Mouse (Mus musculus): ENCODE results near the gene Selenoo.

The Selenoo gene

DNA sequence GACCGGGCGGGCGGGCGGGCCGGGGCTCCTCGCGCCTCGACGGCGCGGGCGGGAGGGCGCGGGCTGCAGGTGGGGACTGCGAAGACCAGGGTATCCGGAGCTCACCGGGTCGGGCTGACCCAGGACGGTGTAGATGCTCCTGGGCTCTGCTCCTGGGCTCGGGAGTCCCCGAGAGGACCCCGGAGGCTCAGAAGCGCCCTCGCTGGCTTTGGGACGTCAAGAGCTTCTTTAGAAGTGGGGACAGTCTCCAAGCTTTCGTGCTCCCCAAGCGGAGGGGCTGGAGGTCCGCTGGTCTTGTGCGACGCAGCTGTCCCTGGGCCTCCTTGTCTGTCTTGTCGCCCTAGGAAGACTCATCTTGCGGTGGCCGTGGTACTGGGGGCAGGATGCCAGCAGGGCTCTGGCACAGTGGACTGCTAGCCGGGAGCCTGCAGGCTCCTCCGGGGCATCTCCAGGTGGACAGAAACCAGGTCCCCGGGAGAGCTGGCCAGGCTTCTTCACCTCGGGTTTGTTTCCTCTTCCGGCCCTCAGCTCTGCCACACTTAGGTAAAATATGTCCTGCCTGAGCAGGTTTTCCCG, 12.6 kb upstream of the Selenoo start:
- DNase-seq = peak; percentile 42

DNA sequence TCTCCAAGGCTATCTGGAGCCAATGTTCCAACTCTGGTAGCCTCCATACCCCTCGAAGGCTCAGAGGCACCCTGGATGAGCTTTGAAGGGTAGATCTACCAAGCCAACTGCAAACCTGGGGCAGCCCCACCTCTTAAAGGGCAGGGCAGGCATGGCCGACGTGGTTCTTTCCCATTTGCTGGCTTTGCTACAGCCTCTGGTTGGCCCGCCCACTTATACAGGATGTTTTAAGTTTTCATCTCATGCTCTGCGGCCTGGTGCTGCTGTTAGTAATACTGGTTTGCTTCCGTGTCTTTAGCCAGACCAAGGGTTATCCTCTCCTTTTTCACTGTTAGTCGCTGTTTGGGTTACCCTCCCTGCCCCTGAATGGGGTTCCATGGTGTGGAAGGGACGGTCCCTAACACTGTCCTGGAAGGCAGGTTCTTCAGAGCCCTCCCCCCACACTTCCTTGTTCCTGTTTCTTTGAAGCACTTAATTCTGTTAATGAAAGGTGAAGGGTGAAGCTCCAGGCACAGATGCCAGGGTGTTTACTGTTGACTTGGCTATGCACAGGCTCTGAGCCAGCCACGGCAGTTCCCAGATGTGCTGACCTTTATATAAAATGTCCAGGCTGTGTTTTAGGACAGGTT, 10.6 kb upstream of the Selenoo start:
- no peak for DNase-seq

GRCm38 (mm10) chr15:89083906-89084305, 5.0 kb upstream of the Selenoo start:
- no peak for DNase-seq

DNA sequence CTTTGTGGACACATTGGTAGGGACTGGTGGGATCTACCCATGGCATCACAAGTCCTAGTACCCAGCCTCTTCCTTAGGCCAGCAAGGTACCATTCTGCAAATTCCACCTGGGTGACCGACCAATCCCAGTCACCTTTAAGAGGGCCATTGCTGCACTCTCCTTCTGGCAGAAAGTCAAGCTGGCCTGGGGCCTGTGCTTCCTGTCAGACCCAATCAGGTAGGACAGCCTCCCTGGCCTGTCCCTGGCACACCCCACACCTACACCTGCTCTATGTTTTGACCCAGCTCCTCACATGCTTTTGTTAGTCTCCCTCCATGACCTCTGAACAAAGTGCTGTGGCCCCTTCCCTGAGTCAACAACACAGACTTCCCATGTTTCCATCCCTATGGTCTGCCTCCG, 4.1 kb upstream of the Selenoo start:
- no peak for DNase-seq

DNA sequence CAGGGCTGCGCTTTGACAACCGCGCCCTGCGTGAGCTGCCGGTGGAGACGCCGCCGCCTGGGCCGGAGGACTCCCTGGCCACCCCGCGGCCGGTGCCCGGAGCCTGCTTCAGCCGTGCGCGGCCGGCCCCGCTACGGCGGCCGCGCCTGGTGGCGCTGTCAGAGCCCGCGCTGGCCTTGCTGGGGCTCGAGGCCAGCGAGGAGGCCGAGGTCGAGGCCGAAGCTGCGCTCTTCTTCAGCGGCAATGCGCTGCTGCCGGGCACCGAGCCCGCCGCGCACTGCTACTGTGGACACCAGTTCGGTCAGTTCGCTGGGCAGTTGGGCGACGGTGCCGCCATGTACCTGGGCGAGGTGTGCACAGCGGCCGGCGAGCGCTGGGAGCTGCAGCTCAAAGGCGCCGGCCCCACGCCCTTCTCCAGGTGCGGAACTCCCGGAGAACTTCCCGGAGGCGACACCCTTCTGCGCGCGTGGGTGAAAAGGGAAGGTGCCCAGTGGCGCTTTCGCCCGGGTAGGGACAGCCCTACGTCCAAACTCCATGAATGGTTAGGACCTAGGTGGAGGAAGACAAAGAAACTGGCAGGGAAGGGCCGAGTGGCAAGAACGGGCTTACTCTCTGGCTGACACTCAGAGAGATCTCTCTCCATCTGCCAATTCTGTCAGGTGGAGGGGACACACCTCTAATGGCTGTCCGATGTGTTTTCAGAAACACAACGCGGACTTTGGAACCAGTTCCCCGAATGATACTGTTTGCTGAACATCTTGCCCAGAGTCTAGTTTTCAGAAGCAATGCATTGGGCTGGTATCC, 566 bp downstream of the Selenoo start:
- no peak for DNase-seq

DNA sequence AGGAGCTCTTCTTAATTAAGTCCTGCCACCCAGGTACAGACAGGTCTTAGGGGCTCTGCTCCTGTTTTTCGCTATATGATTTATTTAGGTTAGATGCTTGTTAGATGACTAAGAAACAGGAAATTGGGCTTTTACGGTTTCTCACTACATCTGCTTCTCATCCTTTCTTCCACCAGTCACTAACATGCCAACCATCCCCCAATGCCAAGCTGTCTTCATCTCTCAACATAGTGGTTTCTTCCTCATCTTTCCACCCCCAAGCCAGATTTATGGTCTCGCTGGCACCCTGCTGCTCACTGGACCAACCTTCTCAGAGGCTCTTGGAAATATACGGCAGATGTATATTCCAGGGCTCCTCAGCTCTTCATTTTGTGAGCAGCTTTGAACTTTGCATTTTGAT, 1.8 kb downstream of the Selenoo start:
- DNase-seq = peak; percentile 47

DNA sequence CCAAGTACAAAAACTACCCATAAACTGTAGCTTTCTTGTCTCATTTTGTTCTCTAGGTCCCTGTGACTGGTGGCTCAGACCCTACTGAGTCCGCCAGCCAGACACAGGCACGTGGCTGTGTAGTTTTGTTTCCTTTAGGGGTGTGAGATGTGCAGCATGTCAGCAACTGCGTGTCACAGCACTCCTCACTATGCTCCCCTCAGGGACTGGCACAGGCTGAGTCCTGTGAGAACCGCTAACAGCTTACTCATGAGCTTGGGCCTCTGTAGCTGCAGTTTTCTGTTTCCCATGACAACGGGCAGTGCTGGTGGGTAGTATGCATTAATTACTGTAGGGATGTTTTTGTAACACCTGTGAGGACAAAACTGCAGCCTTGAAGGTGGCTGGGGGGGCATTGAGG, 3.3 kb downstream of the Selenoo start:
- no peak for DNase-seq

GRCm38 (mm10) chr15:89097450-89097849, 8.6 kb downstream of the Selenoo start:
- DNase-seq = no peak

DNA sequence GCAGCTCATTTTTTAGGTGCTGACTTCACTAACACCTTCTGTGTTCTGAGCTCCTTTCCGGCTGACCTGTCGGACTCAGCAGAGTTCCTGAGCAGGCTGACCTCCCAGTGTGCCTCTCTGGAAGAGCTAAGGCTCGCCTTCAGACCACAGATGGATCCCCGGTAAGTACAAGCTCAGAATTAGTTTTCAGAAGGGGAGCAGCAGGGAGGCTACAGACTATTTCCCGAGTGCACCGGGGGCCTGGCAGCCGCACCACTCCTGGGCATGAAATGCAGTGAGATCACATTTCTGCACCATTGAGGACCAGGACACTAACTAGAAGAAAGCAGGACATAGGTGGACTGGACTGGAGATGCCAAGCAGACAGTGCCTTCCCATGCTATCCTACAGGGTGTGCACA, 9.7 kb downstream of the Selenoo start:
- no peak for DNase-seq

GRCm38 (mm10) chr15:89100823-89101222, 11.9 kb downstream of the Selenoo start:
- DNase-seq = no peak

- no peak for DNase-seq
Measured at GRCm38 (mm10) chr15:89102646-89103045, 13.8 kb downstream of the Selenoo start.

DNA sequence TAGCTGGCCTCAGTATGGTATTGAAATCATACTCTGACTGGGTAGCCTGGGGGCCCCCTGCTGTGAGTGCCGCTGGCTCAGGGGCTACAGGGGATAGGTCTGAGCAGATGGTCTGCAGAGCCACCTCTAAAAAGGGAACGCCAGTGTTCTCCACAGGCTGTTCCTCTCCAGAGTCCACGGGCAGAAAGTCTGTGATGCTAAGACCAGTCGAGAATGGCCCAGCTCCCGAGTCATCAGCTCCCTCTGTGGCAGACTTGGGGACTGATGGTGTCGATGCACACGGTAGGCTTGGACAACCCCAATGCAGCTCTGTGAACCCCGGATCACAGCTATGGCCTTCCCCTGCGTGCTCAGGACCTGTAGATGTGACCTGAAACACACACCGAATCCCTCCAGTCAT, 15.0 kb downstream of the Selenoo start:
- no peak for DNase-seq

GRCm38 (mm10) chr15:89104425-89104824, 15.5 kb downstream of the Selenoo start:
- DNase-seq = peak; percentile 73

DNA sequence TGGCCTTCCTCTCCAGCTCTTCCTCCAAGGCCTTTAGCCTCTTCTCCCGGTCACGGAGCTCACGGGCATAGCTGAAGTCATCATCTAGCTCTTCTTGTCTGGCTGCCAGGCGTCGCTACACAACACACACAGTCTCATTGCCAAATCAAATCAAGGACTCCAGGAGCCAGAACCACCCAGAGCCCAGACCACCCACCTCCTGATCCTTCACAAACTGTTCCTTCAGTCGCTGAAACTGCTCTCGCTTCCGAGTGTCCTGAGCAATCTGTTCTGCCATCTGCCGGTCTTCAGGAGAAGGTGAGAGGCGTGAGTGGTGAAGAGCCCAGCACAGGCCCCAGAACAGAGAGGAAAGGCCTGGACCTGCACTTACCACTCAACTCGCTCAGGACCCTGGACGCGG, 17.2 kb downstream of the Selenoo start:
- DNase-seq = peak; percentile 77

DNA sequence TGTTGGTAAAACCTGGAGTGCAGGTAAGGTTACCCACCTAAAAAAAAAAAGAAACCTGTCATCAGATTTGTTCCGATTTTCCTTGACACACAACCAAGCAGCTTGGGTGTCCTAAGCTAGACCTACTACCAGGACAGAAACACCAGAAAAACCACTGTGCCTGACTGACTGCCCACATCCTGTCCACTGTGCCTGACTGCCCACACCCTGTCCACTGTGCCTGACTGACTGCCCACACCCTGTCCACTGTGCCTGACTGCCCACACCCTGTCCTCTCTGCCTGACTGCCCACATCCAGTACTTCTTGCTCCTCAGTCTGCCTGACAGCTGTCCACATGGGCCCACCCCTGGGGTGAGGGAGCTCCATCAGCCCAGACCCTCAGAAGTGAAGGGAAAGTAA, 18.1 kb downstream of the Selenoo start:
- DNase-seq = no peak

GRCm38 (mm10) chr15:89110147-89110546, 21.3 kb downstream of the Selenoo start:
- no peak for DNase-seq

DNA sequence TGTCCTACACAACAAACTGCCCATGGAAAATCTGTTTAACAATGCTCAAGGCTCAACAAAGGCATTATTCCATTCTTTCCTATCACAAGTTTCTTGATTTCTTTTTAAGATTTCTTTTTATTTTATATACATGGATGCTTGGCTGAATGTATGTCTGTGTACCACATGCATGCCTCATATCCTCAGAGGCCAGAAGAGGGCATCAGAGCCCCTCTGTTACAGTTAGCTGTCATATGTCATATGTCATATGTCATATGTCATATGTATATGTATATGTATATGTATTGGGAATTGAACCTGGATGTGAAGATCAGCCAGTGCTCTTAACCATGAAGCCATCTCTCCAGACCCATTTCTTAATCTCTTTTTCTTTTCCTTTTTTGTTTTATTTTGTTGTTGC, 29.1 kb downstream of the Selenoo start:
- DNase-seq = no peak

GRCm38 (mm10) chr15:89122649-89123366, 33.9 kb downstream of the Selenoo start, which contains the start of gene Tubgcp6:
TSS of gene Tubgcp6 (minus strand) at chr15:89123112.
- peak; percentile 96 for DNase-seq

- DNase-seq = peak; percentile 64
Measured at GRCm38 (mm10) chr15:89123595-89123994, 34.7 kb downstream of the Selenoo start.

DNA sequence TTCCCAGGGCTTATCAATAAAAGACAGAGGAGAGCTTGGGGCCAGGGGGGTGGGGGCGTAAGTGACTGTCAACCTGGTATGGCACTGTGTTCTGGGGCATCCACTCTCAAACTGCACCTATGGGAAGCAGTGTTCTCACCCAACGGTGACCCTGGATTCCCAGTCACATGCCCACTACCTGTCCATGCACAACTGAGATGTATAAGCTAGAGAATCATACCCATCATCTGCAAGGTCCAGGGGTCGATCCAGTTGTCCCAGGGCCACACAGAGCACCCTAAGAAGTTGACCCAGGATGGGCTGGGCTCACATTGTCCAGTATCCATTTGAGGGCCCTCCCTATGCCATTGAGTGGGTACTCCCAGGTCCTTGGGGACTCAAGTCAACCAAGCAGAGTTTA, 35.4 kb downstream of the Selenoo start:
- no peak for DNase-seq

GRCm38 (mm10) chr15:89125351-89125750, 36.5 kb downstream of the Selenoo start:
- no peak for DNase-seq

- no peak for DNase-seq
Measured at GRCm38 (mm10) chr15:89126622-89127021, 37.7 kb downstream of the Selenoo start.

DNA sequence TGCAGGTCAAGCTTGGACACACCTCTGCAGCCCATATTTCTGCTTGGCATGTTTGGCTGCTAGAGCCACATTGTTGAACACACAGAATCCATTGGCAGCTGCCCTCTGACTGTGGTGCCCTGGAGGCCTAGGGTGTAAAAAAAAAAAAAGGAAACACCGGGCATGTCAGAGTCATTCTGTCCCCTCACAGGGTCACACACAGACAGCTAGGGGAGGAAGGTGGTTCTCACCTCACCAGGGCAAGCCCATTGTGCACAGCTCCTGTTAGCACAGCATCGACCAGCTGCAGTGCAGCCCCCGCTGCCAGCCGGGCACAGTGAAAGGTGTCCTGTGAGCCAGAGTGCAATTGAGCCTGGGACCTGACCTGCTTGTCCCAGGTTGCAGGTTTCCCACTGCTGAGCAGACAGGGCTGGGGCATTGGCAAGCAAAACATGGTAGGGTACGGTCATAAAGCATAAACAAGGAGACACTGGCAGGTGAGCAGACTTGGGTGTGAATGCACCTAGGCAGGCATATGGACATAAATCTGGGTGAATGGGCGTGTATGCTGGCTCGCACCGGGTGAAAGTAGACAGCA, 38.6 kb downstream of the Selenoo start:
- no peak for DNase-seq

Measured in right cerebral cortex, adult 18-20 months (tissue).